Mouse (Mus musculus) heart, postnatal 14 days (tissue): Measurements from ENCODE around the gene Strbp. TPM values are rescaled to one million over a fixed set of nuclear protein-coding genes. Genes with fewer than 3 reads are reported as not detected.

Experiments used
- DNase-seq, 2 experiments: peaks; one replicate each; pipeline ENCODE4 v3.0.0; 2021 to 2022
- intact Hi-C: fragments of 180-260 bp; cut with DNase I; formaldehyde crosslinking; loops from one replicate; pipeline ENCODE4 v1.15.1; 2025
- total RNA-seq, 2 experiments: library from RNA; stranded (reverse); gene quantifications; 2 replicates each; pipeline ENCODE4 v1.2.3; 2021

The Strbp gene
- total RNA-seq, 2 experiments from 2014 or later: 19.2 to 20.3 TPM

- intact Hi-C loops: no loop called here
- DNase-seq: peak in 1 of 2 experiments; percentile 6
Observed at GRCm38 (mm10) chr2:37704141-37704760, 592 bp upstream of the Strbp start.

GRCm38 (mm10) chr2:37702301-37703172 is 1.1 kb downstream of the Strbp start:
- DNase-seq: peak in 1 of 2 experiments; percentile 32
- intact Hi-C loops: loop anchor here (2.0 kb wide), 1 partner anchor 68 kb away; no protein-coding TSS in a partner anchor

- no peak for DNase-seq
- intact Hi-C loops: no loop called here
Observed at GRCm38 (mm10) chr2:37689064-37689615, 14.5 kb downstream of the Strbp start.

- DNase-seq: no peak
- intact Hi-C loops: no loop called here
Observed at GRCm38 (mm10) chr2:37687031-37687430, 16.6 kb downstream of the Strbp start.

- no peak for DNase-seq
- intact Hi-C loops: no loop called here
Observed at GRCm38 (mm10) chr2:37684864-37685263, 18.8 kb downstream of the Strbp start.

- intact Hi-C loops: no loop called here
- no peak for DNase-seq
Observed at GRCm38 (mm10) chr2:37682197-37682811, 21.4 kb downstream of the Strbp start.

GRCm38 (mm10) chr2:37651086-37651485 is 52.6 kb downstream of the Strbp start:
- intact Hi-C loops: no loop called here
- no peak for DNase-seq

GRCm38 (mm10) chr2:37649590-37649989 is 54.1 kb downstream of the Strbp start:
- DNase-seq: no peak
- intact Hi-C loops: no loop called here

GRCm38 (mm10) chr2:37648966-37649365 is 54.7 kb downstream of the Strbp start:
- DNase-seq: no peak
- intact Hi-C loops: no loop called here

- DNase-seq: no peak
- intact Hi-C loops: no loop called here
Observed at GRCm38 (mm10) chr2:37623343-37623742, 80.3 kb downstream of the Strbp start.

GRCm38 (mm10) chr2:37587919-37588318 is 115.7 kb downstream of the Strbp start:
- intact Hi-C loops: no loop called here
- no peak for DNase-seq

- no peak for DNase-seq
- intact Hi-C loops: no loop called here
Observed at GRCm38 (mm10) chr2:37578185-37578584, 125.5 kb downstream of the Strbp start.

GRCm38 (mm10) chr2:37576661-37577060 is 127.0 kb downstream of the Strbp start:
- DNase-seq: no peak
- intact Hi-C loops: no loop called here

GRCm38 (mm10) chr2:37572141-37572540 is 131.5 kb downstream of the Strbp start:
- intact Hi-C loops: no loop called here
- DNase-seq: no peak

GRCm38 (mm10) chr2:37570703-37571102 is 133.0 kb downstream of the Strbp start:
- no peak for DNase-seq
- intact Hi-C loops: no loop called here

GRCm38 (mm10) chr2:37569888-37570287 is 133.8 kb downstream of the Strbp start:
- DNase-seq: no peak
- intact Hi-C loops: loop anchor here (5.0 kb wide), 1 partner anchor 202 kb away; no protein-coding TSS in a partner anchor

GRCm38 (mm10) chr2:37566035-37566434 is 137.6 kb downstream of the Strbp start:
- intact Hi-C loops: loop anchor here (5.0 kb wide), 1 partner anchor 206 kb away; no protein-coding TSS in a partner anchor
- no peak for DNase-seq

GRCm38 (mm10) chr2:37565579-37565978 is 138.1 kb downstream of the Strbp start:
- intact Hi-C loops: loop anchor here (5.0 kb wide), 1 partner anchor 207 kb away; no protein-coding TSS in a partner anchor
- DNase-seq: peak in 1 of 2 experiments; percentile 3

- intact Hi-C loops: no loop called here
- no peak for DNase-seq
Observed at GRCm38 (mm10) chr2:37556366-37556765, 147.3 kb downstream of the Strbp start.

GRCm38 (mm10) chr2:37549346-37550012 is 154.2 kb downstream of the Strbp start:
- intact Hi-C loops: no loop called here
- DNase-seq: peak; percentile 20 to 24
